Mouse (Mus musculus) adrenal gland, postnatal 10 days (tissue): ENCODE data around the gene Olfr1148. TPM values are rescaled to one million over a fixed set of nuclear protein-coding genes. Genes with fewer than 3 reads are reported as not detected.

Experiments
- DNase-seq: peaks from one replicate; pipeline ENCODE4 v3.0.0; 2021; ENCODE audit warnings: mixed read lengths
- long read RNA-seq, 2 experiments: library from polyadenylated mRNA; stranded (forward); transcript quantifications; one replicate each; pipeline ENCODE4 v2.0.0; 2021
- total RNA-seq, 2 experiments: library from RNA; stranded (reverse); gene quantifications; 2 replicates each; pipeline ENCODE4 v1.2.3; 2021

The Olfr1148 gene
- total RNA-seq, result not detected
- long read RNA-seq, experiment 1, result 0 reads
- long read RNA-seq, experiment 2, result 0 reads

DNA sequence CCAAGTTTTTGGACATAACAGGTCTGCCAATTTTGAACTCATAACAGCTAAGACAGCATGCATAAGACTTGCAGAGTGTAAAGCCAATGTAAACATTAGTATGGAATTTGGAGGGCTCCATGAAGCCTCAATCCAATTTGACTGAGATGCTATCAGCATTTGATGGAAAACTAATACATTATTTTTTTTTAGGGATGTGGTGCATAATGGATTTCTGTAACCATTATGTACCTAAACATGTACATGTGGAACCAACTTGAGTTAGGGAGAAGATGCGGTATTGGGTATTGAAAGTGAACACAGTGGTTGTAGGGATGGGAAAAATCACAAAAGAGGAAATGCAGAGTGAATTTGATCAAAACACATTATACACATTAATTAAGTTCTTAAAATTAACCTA lies at the start of gene Olfr1148:
TSS of gene Olfr1148 (plus strand) at position 301 of the 400 bp plus-strand sequence.
- DNase-seq, result no peak

DNA sequence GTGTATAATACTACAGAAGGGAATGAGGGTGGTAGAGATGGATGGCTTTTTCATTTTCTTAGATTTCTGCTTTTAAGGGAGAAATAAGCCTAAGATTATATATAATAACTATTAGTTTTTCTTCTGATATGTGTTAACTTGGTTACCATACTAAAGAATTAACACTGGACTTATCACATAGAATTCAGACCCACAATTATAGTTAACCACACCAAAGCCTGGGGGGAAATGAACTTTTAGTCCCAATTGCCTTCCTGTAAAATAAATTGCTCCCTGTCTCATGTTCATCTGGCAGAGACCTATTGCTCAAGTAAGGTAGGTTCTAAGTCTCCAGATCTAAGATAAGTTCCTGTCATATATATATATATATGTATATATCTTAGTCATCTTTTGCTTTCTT lies 30.0 kb upstream of the Olfr1148 start, which contains the start of gene Olfr1143:
TSS of gene Olfr1143 (plus strand) at position 301 of the 400 bp plus-strand sequence.
- no peak for DNase-seq

DNA sequence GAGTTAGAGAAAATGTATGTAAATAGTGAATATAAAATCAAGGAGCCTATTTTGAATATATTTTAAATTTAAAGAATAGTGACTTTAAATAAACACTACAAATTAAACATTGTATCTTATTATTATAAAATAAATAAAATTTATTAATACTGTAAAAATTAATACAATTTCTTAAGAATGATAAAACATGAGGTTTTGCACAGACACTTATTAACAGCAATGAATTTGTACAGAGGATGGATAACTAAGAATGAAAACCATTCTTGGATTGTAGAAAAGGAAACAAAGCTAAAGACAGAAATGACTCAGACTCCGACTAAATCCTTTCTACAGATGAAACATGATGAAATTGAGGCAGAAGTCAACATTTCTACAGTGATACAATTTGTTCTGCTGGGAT lies 20.8 kb upstream of the Olfr1148 start, which contains the start of gene Olfr1145:
TSS of gene Olfr1145 (plus strand) at position 301 of the 400 bp plus-strand sequence.
- no peak for DNase-seq

DNA sequence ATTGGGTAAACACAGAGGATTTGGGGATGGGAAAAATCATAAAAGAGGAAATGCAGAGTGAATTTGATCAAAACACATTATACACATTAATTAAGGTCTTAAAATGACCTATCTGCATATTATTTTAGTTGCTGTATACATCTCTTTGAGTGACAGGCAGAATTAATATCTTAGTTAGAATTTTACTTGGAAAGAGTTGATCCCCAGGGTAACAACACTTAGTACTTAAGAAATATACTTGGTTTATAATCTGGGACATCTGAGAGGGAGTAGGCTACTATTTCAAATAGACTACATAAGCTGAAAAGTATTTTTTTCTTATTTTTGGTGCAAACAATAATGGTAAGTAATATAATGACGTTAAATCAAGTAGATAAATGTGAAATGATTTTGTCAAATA lies 13.4 kb downstream of the Olfr1148 start, which contains the start of gene Olfr1150-ps1:
TSS of gene Olfr1150-ps1 (plus strand) at position 301 of the 400 bp plus-strand sequence.
- no peak for DNase-seq

DNA sequence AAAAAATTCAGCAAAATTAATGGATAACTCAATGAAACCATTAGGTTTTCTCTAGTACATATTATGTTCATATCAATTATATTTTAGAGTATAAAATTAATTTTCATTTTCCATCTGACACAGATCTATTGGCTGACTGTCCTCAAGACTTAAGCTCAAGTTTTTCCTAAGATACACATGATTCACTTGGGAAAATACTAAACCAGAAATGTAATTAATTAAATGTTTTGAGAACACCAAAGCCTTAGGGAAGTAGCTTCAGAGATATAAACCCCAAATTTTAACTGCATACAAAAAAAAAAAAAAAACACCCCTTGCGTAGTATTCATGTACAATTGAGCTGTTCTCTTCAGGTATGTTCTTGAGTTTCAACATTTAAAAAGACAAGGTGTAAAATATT lies 25.2 kb downstream of the Olfr1148 start, which contains the start of gene Olfr1151:
TSS of gene Olfr1151 (plus strand) at position 301 of the 400 bp plus-strand sequence.
- DNase-seq, result no peak

DNA sequence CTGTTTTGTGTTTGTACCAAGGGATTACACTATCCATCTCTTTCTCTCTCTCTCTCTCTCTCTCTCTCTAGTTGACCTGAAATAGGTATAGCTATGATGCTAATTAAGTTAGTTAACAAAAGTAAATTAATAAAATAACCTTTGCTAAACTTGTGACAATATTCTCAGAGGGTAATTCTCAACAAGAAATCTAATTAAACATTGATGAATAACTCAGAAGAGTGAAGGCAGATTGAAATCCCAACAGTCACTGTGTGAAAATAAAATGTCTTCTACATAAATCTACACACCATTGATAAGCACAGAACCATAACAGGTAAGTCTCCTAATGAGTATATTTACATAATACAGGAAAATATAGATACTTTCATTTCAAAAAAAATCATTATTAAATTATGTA lies 35.9 kb downstream of the Olfr1148 start, which contains the start of gene Olfr1152:
TSS of gene Olfr1152 (plus strand) at position 301 of the 400 bp plus-strand sequence.
- no peak for DNase-seq

Other genes starting within 250 kb of the Olfr1148 start
- gene Olfr1130, start 224.3 kb upstream of the Olfr1148 start, total RNA-seq, result not detected
- gene Olfr1131, start 203.4 kb upstream of the Olfr1148 start, total RNA-seq, result not detected
- not detected for gene Olfr1132, start 193.0 kb upstream of the Olfr1148 start, total RNA-seq
- gene Olfr1133, start 183.2 kb upstream of the Olfr1148 start, total RNA-seq, result not detected
- not detected for gene Olfr1134, start 172.1 kb upstream of the Olfr1148 start, total RNA-seq
- gene Olfr1135, start 156.9 kb upstream of the Olfr1148 start, total RNA-seq, result not detected
- gene Olfr1136, start 136.6 kb upstream of the Olfr1148 start, total RNA-seq, result not detected
- gene Olfr1137, start 117.4 kb upstream of the Olfr1148 start, total RNA-seq, result not detected
- not detected for gene Olfr1138, start 90.6 kb upstream of the Olfr1148 start, total RNA-seq
- gene Olfr1140, start 86.8 kb upstream of the Olfr1148 start, total RNA-seq, result not detected
- not detected for gene Olfr1141, start 76.5 kb upstream of the Olfr1148 start, total RNA-seq
- not detected for gene Olfr152, start 51.0 kb upstream of the Olfr1148 start, total RNA-seq
- not detected for gene Olfr1143, start 29.9 kb upstream of the Olfr1148 start, total RNA-seq
- gene Olfr1145, start 20.7 kb upstream of the Olfr1148 start, total RNA-seq, result not detected
- gene Olfr1150-ps1, start 13.5 kb downstream of the Olfr1148 start, total RNA-seq, result not detected
- gene Olfr1151, start 25.3 kb downstream of the Olfr1148 start, total RNA-seq, result not detected
- not detected for gene Olfr1152, start 36.0 kb downstream of the Olfr1148 start, total RNA-seq
- gene Olfr1153, start 64.4 kb downstream of the Olfr1148 start, total RNA-seq, result not detected
- gene Olfr1154, start 74.6 kb downstream of the Olfr1148 start, total RNA-seq, result not detected
- gene Olfr1155, start 114.6 kb downstream of the Olfr1148 start, total RNA-seq, result not detected
- gene Olfr1156, start 122.6 kb downstream of the Olfr1148 start, total RNA-seq, result not detected
- not detected for gene Olfr1157, start 137.8 kb downstream of the Olfr1148 start, total RNA-seq
- not detected for gene Olfr74, start 144.1 kb downstream of the Olfr1148 start, total RNA-seq
- not detected for gene Olfr1158, start 159.6 kb downstream of the Olfr1148 start, total RNA-seq
- not detected for gene Olfr1160, start 177.7 kb downstream of the Olfr1148 start, total RNA-seq
- not detected for gene Olfr1161, start 192.2 kb downstream of the Olfr1148 start, total RNA-seq
- not detected for gene Olfr73, start 207.2 kb downstream of the Olfr1148 start, total RNA-seq
- gene Olfr1162, start 220.6 kb downstream of the Olfr1148 start, total RNA-seq, result not detected
- gene Olfr1163, start 241.3 kb downstream of the Olfr1148 start, total RNA-seq, result not detected